Mouse (Mus musculus): ENCODE data around the gene Nod1.

DNA sequence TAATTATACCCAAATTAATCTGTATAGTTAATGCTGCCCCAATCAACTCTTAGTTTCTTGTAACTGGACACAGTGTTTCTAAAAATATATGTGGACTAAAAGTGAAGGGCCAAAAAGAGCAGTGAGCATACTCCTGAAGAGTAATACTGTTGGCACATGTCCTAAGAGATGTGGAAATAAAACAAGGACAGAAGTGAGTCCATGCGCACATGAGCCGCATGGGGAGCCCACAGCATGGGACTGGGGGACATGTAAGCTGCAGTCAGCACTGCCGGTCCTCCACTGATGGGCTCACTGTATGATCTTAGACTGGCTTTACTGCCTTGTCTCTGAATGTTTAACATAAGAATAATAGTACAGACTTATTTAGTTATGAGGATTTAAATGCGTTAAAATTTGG, 92.3 kb downstream of the Nod1 start:
- TF ChIP-seq CTCF (IDR thresholded peaks at IDR 0.05; ENCODE audit: low read depth), result peak; percentile 8; the same call in 1 of the 2 replicates
- TF ChIP-seq EP300 (IDR thresholded peaks at IDR 0.05; ENCODE audit: low read depth), result no peak

All from heart, postnatal 0 days (tissue).